Mouse (Mus musculus): ENCODE measurements around the gene 1810013L24Rik.
"Not testable (repeated sequence)": the region's sequence is repeated elsewhere in the genome, so short reads cannot be mapped to it uniquely, and the experiment has no call there.

The 1810013L24Rik gene

GRCm38 (mm10) chr16:8895301-8895700, 65.4 kb downstream of the 1810013L24Rik start:
- in situ Hi-C loops (cut with MboI) = no loop called here

GRCm38 (mm10) chr16:8906115-8906514, 76.2 kb downstream of the 1810013L24Rik start:
- in situ Hi-C loops (cut with MboI) = not testable (repeated sequence)

Measured in mature B cell (primary cell).